Mouse (Mus musculus) lung, postnatal 14 days (tissue): Measurements from ENCODE around the gene Prss35.
A peak's percentile ranks its signal among the peaks of the same experiment; 100 is the strongest.

Experiments used
- DNase-seq: peaks from one replicate; pipeline ENCODE4 v3.0.0; 2021

Prss35 gene

DNA sequence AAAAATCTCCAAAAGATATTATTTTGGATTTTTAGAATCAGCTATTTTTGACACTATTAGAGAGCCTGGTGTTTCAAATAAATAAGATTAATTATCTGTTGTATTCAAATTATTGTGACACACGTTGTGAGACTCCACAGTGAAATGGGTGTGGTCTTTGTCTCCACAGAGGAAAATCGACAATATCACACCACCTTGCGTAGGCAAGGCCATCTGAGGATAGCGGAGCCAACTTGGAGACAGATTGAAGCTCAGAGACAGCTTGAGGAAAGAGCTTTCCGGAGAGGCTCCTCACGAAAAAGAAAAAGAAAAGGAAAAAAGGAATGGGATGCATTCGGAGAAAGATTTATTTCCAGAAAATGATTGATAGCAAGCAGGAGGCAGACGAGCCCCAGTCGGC lies 8.7 kb upstream of the Prss35 start:
- DNase-seq, result no peak

GRCm38 (mm10) chr9:86736991-86737390 lies 6.5 kb upstream of the Prss35 start:
- no peak for DNase-seq

- DNase-seq, result no peak
These were observed 5.4 kb upstream of the Prss35 start for GRCm38 (mm10) chr9:86738067-86738466.

DNA sequence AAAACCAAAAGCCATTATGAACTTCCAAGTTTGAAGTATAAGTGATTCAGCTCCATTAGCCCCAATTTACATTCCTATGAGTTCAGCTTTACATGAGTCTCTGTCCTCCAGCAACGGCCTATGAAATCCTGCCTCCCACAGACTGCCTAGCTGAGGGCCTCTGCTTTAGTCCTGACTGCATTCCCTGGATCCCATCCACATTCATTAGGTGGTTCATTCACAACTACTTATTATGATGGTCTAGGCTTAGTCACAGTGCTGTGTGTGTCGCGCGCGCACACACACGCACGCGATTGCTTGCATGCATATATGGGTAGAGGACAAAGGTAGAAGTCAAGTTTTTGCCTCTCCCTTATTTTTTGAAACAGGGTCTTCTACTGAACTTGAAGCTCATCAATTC lies 4.6 kb upstream of the Prss35 start:
- DNase-seq, result no peak

GRCm38 (mm10) chr9:86739971-86740370 lies 3.5 kb upstream of the Prss35 start:
- DNase-seq, result no peak

- DNase-seq, result no peak
These were observed 592 bp downstream of the Prss35 start for GRCm38 (mm10) chr9:86744041-86744440.

DNA sequence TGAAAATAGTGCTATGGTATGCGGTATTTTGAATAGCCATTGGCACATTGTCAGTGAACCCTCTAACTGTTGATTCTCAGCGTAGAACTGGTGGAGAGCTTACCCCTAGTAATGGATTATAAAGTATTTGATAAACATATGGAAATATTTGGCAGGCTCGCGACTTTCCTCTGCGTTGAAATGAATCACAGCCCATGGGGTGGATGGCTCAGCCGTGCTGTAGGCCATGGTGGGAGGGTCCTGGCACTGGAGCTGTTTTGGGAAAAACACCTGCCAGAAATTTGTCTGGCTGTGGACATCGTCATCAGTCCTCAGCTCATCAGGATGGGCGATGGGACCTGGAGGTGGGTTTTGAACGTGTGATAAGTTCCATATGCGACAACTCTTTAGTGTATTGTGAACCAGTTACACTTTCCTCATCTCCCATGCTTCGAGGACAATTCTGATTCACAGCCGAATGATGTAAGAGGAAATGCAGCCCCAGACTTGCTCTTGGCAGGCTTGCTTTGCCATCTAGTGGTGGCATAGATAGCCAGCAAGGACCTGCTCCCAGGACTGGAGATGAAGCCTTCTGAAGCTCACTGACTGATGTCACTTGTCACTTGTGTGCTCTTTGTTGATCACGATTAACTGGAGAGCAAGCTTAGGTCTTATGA lies 2.6 kb downstream of the Prss35 start:
- DNase-seq, result peak; percentile 72

DNA sequence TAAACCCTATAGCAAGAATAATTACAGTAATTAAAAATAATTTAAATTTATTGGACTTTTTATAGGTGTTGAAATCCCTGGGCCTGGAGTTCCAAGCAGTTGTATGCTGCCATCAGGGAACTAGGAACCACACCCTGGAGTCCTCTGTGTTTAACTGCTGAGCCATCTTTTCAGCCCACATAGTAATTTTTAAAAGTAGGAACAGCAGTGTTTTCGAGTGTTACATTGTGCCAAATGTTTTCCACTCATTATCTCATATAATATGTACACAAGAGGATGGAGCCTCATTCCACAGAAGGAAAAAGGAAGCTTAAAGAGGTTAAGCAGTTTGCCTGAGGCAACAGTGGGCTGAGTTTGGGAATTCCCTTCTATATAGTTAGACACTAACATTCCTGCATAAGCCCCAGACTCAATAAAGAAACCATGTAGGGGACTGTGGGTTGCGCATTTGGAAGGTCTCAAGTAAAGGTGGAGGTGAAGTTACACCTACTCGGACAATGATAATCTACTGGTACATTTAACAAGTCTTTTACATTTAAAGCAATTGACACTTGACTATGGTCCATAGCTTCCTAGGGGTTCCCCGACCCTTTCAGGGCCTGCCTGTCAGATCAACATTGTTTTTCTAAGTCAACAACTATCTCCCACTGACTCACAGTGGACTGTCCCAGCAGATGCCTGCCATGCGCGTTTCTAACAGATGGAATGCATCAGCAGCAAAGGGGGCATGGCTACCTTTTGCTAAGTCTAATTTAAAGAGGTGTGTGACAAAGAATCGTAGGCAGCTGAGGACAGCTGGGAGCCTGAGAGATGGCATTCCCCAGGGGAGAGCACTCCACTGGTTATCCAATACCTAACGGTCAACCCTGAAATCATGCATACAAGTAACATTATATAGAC lies 19.3 kb downstream of the Prss35 start:
- no peak for DNase-seq

DNA sequence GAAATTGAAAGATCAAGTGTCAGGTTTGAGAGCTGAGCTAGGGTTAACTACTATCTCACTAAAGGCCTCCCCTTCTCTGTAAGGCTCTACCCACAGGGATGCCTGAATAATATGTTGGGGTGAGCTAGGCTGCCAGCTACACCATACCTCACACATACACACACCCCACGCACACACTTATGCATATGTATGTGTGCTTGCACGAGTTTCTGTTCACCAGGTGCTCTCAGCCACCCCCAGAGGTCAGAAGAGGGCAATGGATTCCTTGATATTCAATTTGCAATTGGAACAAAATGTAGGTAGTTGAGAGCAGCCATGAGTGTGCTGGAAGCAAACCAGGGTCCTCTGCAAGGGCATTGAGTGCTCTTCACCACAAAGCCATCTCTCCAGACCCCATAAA lies 20.6 kb downstream of the Prss35 start:
- DNase-seq, result no peak

DNA sequence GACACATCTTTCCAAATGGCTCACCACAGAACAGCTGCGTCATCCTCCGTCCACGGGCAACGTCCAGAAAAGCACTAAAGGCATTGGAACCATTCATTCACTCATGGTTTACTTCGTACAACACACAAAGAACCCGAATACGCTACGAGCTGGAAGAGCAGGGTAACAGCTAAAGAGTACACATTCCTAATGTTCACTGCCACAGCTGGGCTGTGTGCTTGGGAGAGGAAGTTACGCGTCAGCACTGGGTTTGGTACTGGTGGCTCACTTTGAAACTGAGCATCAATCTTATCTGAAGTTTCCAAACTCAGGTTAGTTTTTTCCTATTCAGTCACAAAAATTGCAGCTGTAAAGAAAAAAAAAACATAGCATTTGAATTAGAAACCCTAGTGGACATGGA lies 23.5 kb downstream of the Prss35 start:
- no peak for DNase-seq

- DNase-seq, result no peak
These were observed 29.4 kb downstream of the Prss35 start for GRCm38 (mm10) chr9:86772897-86773296.

DNA sequence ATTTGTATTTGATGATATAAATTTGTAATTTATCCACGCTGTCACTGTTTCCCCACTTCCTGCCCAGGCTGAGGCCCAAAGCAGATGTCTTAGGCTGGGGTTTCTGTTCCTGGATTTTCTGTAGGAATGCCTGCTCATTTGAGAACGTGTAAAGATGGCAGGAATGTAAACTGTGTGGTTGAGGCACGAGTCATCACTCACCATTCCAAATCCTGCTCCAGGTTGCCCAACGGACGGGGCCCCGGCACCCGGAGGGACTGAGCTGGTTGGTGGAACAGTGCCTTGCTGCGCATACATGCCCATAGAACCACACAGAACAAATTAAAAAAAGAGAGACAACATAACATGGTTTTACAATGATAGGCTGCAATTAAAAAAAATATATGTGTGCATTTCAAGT lies 30.5 kb downstream of the Prss35 start:
- no peak for DNase-seq

DNA sequence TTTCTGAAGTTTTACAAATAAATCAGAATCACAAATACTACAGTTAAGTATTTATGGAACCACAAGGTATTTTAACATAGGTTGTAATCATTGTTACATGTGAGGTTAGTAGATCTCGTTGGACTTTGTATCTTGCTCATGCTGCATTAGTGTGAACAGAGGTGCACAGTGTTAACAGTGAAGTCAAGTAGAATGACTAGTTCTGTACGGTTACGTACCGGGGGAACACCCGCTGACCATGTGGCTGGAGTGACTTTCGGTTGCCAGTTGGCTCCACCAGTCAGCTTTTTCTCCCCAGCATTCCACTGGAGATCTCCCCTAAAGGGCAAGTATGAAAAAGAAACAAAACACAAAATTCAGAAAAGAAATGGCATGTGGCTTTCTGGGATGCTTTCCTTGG lies 31.9 kb downstream of the Prss35 start:
- no peak for DNase-seq

GRCm38 (mm10) chr9:86777309-86777708 lies 33.9 kb downstream of the Prss35 start:
- DNase-seq, result no peak

GRCm38 (mm10) chr9:86778212-86778611 lies 34.8 kb downstream of the Prss35 start:
- no peak for DNase-seq

GRCm38 (mm10) chr9:86781426-86781825 lies 38.0 kb downstream of the Prss35 start:
- no peak for DNase-seq

- DNase-seq, result no peak
These were observed 39.4 kb downstream of the Prss35 start for GRCm38 (mm10) chr9:86782836-86783235.

- DNase-seq, result no peak
These were observed 45.7 kb downstream of the Prss35 start for GRCm38 (mm10) chr9:86789186-86789585.

DNA sequence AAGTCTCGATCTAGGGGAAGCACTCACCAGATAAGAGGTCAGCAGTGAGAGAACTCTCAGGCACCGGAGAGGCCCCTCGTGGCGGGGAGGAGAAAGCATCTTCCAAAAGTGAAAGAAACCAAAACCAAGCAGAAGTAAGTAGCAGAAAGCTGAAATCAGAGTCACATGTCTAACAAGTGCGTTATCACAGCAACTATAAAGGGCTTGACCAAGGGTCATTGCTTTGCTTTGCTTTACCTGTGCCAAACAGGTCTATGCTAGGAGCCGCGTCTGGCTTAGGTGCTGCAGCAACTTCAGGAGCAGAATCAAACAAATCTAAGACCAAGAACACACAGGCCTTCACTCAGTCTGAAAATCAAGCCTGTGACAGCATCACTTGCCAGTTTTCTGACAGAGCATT lies 48.5 kb downstream of the Prss35 start:
- DNase-seq, result no peak

GRCm38 (mm10) chr9:86795236-86795635 lies 51.8 kb downstream of the Prss35 start:
- DNase-seq, result no peak

DNA sequence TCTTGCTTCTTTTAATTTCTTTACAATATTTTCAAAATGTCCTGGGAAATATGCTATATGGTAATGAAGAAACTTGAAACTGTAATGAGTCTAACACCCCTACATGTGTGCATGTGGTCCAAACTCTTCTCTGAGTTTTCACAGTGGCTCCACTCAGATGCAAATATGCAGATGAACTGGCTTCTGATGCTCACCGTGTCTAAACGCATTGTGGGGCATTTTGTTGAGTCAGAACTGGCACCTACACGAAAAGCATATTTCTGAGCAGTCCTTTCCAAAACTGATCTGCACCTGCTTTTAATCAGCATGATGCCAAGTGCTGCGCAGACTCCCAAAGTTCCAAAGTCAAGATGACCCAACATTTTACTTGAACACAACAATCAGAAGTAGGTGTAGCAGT lies 54.1 kb downstream of the Prss35 start:
- no peak for DNase-seq

GRCm38 (mm10) chr9:86798129-86798528 lies 54.7 kb downstream of the Prss35 start:
- DNase-seq, result no peak

GRCm38 (mm10) chr9:86798686-86799085 lies 55.2 kb downstream of the Prss35 start:
- DNase-seq, result no peak

DNA sequence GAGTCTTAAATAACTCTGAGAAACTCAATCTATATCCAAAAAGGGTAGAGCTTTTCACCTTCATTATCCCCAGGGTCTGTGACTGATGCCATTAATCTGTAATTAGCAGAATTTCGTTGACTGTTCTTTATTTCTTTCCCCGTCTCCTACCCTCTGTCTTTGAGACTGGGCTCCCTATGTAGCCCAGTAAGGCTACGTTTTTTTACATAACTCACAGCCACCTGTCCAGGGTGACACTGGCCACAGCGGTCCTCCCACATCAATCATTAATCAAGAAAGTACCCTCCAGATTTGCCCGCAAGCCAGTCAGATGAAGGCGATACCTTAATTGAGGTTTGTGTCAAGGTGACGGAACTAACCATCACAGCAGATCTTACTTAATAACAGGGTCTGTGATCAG lies 55.6 kb downstream of the Prss35 start:
- DNase-seq, result no peak
